Mouse (Mus musculus) testis, adult 2 months (tissue): Measurements from ENCODE around the gene Ddi2.

Source experiments
- CTCF ChIP-seq: fragments of 200-500 bp; IDR thresholded peaks from 2 replicates; pipeline ENCODE4 v1.5.1; 2012; ENCODE audit warnings: low read depth, mild to moderate bottlenecking, inconsistent platforms, low read length, moderate library complexity; ENCODE audit not compliant: control insufficient read depth, insufficient read depth, insufficient replicate concordance
- POLR2A ChIP-seq: fragments of 200-500 bp; IDR thresholded peaks from 2 replicates; pipeline ENCODE4 v1.6.1; 2012; ENCODE audit warnings: low read depth, mild to moderate bottlenecking, inconsistent platforms, low read length, moderate library complexity; ENCODE audit not compliant: control insufficient read depth

DNA sequence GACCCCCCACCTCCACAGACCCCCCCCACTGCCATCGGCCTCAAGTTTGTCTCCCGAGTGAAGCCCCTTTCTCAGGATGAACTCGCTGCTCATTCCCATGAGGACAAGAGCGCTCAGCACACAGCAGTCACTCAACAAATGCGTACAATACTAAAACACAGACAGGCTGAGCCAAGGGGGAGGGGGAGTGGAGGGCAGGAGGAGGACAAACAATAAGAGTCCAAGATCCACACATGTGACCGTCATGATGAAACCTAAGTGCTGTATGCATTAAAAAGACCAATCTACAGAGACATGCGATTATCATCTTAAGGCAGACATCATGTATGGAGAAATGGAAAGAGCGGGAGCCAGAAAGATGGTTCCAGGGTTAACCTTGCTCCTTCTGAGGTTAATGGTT is 66.3 kb downstream of the Ddi2 start:
- no peak for TF ChIP-seq CTCF
- TF ChIP-seq POLR2A: no peak
